Mouse (Mus musculus) CD4-positive, CD25-positive, alpha-beta regulatory T cell, adult 4 months (primary cell): ENCODE results near the gene Drg2. TPM values are rescaled to one million over a fixed set of nuclear protein-coding genes. Genes with fewer than 3 reads are reported as not detected.
A peak's percentile ranks its signal among the peaks of the same experiment; 100 is the strongest.
"Not testable (repeated sequence)": the region's sequence is repeated elsewhere in the genome, so short reads cannot be mapped to it uniquely, and the experiment has no call there.

ENCODE experiments used
- ATAC-seq: one replicate; pipeline ENCODE4 v1.8.0; 2017
- polyA plus RNA-seq, 2 experiments: library from polyadenylated mRNA; unstranded; fragments of 100-300 nt; shearing (Covaris generic); gene quantifications; one replicate each; pipeline ENCODE4 v1.2.1; 2017

The Drg2 gene
- 10 to 100 TPM; 51.7 to 64.6 TPM for polyA plus RNA-seq

DNA sequence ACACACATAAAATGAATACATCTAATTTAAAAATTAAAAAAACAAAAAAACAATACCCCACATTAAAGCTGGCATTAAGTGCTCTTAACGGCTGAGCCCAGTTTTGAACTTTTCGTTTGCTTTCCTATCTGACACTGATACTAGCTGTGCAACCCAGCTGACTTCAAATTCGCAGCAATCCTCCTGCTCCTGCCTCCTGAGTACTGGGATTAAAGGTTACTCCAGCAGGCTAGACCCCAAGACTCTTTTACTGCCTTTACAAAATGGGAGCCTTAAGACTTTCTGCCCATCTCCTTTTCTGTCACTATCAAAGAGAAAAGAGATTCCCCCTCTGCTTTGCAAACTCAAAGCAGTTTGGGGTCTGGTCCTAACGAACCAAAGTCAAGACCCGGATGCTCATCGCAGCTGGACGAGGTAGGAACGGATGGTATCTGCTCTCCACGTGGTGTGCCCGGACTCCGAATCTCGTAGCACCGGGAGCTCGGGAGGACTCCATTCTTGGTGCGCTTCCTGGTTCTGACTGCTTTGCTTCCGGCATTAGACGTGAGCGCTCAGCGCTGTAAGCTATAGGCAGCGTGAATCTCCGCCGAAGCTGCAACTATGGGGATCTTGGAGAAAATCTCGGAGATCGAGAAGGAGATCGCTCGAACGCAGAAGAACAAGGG, at the start of gene Drg2:
Gene Drg2 (plus strand): TSS at position 512 of the 665 bp plus-strand sequence.
- peak; percentile 96 for ATAC-seq

DNA sequence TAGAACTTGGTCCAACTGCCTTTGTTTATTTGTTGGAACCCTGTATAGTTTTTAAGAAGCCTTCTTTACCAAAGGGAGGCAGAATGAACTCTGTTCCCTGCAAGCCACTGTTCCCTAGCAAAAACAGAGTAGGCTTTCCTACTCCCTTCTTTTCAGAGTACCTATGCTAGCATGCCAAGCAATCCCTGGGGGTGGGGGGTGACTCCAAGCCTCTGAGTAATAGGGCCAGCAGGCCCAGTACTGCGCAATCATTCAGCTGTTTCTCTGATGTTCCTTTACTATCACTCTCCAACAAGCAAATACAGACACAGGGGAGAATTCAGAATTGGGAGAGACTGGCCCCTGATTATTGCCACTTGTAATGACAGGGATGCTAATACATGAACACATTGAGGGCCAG, 47.8 kb upstream of the Drg2 start:
- no peak for ATAC-seq

DNA sequence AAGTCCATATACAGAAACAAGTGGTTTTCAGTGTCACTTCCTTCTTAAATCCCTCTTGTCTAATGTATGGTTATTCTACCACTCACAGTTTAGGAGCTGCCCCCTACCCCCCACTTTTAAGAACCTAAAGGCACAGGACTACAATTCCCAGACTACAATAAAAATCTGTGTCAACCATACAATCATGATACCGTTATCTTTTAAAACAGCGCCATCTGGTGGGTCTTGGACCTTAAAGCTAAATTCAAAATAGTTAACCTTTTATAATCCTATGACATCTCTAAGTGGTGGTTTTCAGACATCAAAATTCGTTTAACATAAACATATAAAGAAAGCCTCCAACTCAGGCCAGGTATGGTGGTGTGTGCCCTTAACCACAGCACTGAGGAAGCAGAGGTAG, 42.2 kb upstream of the Drg2 start:
- no peak for ATAC-seq

DNA sequence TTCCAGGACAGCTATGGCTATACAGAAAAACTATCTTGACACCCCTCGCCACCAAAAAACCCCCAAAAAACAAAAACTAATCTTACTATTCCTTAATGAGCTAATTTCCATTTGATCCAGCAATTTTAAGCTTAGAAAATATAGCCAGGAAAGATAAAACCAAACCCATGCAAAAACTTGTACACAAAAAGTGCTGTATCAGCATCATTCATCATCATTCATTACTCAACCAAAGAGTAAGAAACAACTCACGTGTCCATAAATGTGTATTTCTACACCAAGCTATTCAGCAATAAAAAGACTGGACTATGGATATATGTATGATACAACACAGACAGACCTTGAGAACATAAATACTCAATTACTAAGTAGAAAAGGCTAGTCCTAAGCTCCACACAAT, 41.5 kb upstream of the Drg2 start:
- no peak for ATAC-seq

DNA sequence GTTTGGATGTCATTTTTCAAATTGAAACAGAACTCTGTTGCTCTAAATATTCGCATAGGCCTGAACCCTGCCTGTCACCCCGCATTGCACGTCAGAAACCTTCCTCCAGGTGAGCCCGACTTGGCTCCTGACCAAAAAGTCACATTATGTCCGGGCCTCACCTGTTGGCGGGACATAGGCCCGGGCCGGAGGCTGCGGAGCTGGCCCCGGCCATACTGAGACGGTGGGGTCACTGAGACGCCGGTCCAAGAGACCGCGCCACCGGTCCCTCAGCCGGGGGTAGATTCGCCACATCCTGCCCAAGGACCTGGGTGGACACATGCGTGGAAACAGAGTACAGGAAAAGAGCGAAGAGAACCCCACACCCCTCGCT, 37.8 kb upstream of the Drg2 start:
- ATAC-seq, result peak; percentile 3

DNA sequence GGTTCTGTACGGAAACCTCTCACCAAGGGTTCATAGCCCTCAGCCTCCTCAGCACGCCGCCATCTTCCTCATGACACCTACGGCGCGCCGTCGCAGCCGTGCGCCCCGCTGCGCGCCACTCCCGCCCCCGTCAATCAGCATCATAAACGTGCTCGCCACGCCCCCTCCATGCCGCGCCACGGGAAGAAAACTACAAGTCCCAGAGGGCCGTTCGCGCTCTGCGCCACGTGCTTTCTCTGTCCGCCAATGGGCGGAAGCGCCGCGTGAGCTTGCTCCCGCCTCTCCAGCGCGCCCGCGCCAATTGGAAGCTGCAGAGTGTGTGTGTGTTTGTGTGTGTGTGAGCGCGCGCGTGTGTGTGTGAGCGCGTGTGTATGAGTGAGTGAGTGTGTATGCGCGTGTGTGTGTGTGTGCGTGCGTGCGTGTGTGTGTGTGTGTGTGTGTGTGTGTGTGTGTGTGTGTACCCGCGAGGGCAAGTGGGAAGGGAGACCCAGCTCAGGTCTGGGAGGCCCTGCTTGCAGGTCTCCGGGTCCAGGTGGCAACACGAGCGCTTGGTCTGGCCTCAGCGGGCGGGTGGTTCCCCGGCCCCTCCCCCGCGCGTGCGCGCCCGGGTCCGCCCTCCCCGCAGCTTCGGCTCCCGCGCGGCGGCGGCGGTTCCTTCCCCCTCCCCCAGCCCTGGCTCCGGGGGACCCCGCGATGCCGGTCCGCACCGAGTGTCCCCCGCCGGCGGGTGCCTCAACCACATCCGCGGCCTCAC, 37.3 kb upstream of the Drg2 start, which contains the start of gene Gid4:
Gene Gid4 (plus strand): TSS at position 183 of the 754 bp plus-strand sequence.
- peak; percentile 92 for ATAC-seq

DNA sequence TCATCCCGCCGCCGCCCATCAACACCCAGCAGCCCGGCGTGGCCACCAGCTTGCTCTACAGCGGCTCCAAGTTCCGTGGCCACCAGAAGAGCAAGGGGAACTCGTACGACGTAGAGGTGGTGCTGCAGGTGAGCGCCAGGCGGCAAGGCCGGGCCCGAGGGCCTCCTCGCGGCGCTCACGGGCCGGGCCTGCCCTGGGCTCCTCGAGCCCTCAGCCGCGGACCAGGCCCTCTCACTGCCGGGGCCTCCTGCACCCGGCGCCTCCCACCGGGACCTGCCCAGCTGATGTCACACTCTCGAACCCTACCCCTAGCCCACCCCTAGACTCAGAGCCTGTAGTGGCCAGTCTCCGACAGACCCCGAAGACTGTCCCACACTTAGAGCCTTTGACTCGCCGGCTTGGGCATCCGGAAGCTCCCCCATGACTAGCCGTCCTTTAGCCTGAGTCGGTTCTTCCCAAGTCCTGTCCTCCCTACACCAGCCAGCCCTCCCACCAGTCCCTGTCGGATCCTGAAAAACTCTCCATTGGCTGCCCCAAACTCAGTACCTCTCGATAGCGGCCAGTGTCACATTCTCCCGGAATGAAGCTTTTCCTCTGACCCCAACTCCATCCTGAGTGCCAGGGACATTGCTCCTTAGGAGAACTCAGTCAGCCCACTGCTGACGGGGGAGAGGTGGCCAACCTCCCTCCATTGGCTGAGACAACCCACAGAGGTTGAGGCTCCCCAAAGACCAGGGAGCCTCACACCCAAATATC, 36.5 kb upstream of the Drg2 start, which contains the start of gene Atpaf2:
Gene Atpaf2 (minus strand): TSS at position 741 of the 756 bp plus-strand sequence.
- ATAC-seq, result peak; percentile 11

DNA sequence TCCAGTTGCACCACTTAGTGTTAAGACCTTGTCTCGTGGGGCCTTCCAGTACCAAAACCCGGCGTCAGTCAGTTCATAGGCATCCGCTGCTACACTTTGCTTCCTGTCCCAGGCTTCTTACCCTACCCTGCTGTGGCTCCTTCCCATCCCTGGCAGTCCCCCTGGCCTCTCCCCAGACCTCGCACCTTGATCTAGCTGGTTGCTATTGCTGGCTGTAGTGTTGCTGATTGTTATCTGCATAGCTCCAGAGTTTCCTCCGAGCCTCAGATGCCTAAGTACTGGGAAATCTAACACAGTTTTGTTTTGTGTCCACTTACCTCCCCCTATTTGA, 36.0 kb upstream of the Drg2 start:
- no peak for ATAC-seq

DNA sequence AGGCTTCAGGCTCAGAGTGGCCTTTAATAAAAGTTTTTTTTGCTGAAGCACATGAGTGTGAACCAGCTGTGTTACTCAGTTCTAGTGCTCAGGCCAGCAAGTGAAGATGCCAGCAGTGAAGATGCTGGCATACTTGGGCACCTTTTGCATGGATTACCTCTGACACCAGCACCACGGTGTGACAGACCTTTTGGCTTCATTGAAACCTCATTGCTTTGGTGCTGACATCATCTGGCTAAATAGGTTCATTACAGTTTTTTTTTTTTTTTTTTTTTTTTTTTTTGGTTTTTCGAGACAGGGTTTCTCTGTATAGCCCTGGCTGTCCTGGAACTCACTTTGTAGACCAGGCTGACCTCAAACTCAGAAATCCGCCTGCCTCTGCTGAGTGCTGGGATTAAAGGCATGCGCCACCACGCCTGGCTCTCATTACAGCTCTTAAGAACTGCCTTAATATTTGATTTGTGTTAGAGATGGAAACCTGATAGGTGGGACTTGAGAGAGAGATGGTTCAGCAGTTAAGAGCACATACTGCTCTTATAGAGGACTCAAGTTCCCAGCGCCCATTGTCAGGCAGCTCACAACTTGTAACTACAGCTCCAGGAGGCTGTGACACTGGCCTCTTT, 32.2 kb upstream of the Drg2 start:
- no peak for ATAC-seq

DNA sequence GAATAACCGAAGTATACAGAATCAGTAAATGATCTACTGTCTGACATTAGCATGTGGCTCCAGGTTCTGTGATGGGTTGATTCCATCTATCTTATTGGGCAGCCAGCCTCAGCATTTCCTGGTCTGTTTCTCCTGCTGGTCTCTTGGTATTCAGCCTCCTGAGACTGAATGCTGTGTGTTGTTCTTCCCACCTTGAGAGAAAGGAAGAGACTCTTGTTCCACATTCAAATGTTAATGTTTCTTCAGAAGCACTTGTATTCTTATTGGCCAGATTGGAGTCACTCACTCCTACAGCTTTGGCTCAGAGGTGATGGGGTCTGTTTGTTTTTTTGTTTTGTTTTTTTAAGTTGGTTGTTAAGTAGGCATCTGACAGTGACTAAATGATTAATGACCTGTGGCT, 31.4 kb upstream of the Drg2 start:
- ATAC-seq, result no peak

DNA sequence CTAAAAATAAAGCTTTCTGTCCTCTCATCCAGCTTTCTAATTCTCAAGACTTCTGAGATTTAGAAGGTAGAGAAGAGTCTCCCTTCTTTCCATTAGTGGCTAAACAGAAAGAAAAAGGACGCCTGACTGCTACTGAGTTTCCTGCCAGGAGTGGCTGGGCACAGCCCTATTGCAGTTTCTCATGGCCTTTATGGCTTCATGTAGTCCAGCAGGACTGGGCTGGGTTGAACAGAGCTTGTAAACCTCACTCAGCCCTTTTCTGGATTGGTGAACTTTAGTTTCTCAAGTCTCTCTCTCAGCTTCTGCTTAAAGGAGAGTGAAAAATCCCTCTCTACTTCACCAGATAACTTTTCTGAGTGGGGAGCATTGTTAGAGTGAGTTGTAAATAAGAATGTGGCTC, 28.0 kb upstream of the Drg2 start:
- no peak for ATAC-seq

DNA sequence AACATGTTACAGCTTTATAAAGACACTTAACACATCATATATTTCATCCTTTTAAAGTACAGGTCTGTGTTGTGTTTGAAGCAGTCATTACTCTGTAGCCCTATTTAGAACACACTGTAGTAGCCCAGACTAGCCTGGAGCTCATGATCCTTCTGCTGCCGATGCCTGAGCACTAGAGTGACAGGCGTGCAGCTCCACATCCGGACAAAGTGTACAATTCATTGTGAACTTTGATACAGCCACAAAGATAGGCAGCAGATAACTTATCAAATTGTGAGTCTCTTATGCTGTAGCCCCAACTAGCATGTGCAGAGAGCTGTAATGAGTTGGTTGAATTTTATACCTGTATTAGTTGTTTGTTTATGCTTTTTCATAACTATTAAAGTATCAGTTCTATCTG, 26.8 kb upstream of the Drg2 start:
- ATAC-seq, result no peak

DNA sequence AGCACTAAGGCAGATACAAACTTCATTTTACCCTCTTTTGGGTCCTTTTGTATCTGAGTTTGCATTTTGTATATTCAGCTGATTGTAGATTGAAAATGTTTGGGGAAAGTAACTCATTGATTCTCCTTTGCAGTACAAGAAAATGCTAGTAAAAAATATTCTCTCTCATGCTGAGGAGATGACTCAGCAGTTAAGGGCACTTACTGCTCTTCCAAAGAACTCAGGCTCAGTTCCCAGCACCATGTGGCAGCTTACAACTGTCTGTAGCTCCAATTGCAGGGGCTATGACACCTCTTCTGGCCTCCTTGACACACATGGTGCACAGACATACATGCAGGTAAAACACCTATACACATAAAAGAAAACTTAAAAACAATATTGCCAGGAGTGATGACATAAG, 20.9 kb upstream of the Drg2 start:
- ATAC-seq, result no peak

DNA sequence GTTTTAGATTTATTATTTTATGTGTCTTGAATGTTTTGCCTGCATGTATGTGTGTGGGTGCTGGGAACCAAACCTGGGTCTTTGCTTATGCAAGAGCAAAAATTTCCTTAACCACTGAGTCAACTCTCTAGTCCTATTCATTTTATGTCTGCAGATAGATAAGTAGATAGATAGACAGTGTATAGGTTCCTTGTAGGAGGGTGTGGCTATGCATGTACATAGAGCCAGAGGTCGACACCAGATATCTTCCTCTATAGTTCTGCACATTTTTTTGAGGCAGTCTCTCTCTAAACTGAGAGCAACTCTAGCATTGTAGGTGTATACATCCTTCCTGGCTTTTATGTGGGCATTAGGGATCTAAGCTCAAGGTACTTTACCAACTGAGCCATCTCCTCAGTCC, 19.3 kb upstream of the Drg2 start:
- ATAC-seq, result no peak

DNA sequence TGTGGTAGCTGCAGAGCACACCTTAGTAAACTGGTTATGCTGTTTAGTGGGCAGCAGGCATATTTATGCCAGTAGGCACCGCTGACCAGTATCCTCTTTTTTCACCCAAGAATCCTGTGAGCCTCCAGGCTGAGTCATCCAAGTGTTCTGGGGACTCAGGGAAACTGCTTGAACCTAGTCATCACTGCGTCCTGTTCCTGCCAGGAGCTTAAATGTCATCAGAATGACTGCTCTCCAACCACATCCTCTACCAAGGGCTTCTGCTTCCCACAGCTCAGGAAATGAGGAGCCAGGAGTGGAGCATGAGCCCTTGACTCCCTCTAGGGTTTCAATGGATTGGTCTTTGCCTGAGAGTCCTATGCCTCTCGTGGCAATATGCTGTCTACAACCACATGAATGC, 17.8 kb upstream of the Drg2 start:
- no peak for ATAC-seq

DNA sequence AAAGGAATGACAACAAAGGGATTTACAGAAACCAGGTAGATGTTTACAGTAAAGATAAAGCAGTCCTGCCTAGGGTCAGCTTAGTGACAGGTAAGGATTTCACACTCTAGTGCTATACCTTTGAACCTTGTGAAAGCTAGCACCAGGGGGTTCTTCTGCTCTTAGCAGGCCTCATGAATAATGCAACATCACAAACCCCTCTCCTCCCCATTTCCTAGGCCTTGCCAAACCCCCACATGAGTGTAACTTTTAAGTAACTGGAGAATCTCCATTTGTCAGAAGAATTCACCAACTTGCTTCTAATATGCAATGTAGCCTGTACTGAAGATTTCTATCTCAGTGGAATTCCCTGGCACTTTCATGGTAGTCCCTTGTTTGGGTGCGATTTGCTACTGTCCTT, 14.8 kb upstream of the Drg2 start:
- ATAC-seq, result not testable (repeated sequence)

DNA sequence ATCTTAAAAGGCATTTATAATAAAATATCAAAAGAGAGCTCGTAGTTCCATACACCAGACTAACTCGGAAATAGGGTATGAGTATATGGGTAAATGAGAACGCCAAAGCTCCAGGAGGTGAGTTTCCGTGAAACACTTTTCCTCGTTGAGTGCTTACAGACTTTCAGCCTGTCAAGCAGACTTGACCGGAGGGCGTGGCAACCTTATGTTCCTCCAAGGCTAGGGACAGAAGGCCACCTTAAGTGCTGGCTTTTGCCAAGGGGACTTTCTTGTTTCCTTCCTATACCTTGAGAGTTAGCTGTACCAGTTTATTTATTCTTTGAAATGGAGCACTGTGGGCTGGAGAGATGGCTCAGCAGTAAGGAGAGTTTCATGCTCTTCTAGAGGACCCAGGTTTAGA, 14.2 kb upstream of the Drg2 start:
- no peak for ATAC-seq

DNA sequence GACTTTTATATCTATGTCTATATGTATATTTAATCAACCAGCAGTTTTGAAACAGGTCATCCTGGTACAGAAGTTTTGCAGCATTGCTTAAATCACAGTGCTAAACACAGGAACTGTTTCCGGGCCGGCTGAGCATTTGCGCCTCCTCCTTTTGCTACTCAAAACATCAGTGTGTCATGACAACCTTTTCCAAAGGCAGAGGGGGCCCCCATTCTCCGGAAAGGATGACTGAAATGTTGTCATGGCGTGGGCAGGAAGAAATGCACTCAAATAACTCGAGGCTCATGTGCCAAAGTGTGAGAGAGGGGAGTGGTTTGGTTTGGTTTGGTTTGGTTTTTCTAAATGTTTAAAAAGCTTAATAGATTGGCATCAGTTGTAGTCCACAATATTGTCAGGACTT, 11.5 kb upstream of the Drg2 start:
- ATAC-seq, result no peak

DNA sequence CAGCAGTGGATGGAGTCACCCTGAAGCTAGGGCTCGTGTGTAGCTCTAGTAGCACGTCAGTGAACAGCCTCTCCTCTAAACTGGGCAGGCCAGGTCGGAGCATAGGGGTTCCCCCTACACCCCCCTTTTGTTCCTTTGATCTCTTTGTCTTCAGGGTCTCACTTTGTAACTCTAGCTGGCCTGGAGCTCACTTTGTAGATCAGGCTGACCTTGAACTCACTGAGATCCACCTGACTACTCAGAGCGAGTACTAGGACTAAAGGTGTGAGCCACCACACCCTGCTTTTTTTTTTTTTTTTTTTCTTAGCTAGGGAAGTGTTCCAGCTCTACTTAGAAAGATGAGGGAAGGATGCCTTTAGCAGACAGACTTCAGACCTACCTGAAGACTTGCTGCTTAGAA, 10.4 kb upstream of the Drg2 start:
- no peak for ATAC-seq

DNA sequence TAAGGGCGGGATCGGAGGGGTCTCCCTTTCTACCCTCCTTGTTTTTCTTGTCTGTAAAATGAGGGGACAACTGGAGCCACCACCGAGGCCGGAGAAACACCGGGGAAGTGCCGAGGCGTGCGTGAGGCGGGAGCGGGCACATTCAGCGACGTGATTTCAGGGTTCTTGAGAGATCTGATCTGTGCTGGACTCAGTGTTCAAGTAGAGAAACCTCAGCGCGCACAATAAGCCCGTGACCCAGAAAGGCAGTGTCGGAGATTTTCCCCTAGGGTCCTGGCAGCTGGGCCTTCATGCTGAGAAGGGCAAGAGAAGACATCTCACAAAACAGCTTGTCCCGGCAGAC, 325 bp downstream of the Drg2 start:
- ATAC-seq, result peak; percentile 42

DNA sequence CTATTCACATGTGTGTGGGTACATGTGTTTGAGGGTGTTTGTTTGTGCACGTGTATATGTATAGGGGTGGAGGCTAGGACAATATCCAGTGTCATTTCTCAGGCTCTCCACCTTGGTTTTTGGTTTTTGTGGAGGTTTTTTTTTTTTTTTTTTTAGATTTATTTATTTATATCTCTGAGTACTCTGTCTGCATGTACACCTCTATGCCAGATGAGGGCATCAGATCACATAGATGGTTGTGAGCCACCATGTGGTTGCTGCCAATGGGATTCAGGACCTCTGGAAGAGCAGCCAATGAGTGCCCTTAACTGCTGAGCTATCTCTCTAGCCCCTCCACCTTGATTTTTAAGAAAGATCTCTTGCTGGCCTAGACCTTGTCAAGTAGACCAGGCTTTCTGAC, 3.6 kb downstream of the Drg2 start:
- no peak for ATAC-seq

DNA sequence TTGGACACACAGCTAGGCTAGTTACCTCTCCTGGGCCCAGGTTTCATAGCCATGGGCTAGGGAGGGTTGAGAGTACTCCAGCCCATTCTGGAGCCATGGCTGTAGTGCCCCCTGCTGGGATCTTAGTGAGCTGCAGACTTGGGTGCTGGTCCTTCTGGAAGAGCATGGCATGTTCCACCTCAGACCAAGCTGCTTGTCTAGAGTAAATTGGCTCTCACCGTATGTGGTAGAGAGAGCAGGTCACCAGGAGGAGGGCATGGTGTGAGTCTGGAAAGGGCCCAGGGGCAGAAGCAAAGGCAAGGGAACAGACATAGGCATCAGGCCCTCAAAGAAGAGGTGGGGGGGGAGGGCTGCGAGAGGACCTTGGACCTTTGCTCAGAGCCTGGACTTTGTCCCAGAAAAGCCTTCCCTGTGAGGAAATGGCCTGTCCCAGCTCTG, 11.6 kb downstream of the Drg2 start:
- ATAC-seq, result no peak

DNA sequence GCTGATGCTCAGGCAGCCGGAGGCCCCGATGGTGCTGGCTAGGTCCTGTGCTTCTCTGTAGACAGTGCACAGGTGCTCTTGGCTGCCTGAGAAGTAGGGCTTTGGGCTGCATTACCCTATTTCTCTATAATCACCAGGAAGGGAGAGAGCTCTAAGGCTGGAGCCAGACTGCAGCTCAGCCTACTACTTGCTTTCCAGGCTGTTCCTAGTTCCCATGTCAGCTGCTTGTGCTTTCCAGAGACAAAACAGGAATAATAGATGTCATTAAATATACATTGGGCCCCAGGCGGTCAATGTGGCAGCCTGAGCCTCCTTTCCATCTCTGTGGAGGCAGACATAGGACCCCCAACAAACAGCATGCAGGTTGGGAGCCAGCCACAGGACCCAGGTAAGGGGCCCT, 14.6 kb downstream of the Drg2 start, which contains the start of gene Myo15:
Gene Myo15 (plus strand): TSS at position 301 of the 400 bp plus-strand sequence.
- no peak for ATAC-seq
